Mouse (Mus musculus): Measurements from ENCODE around the gene Cyp2c23. TPM values are rescaled to one million over a fixed set of nuclear protein-coding genes. Genes with fewer than 3 reads are reported as not detected.

Cyp2c23 gene
- total RNA-seq, 1 experiment, result 0.31 TPM

DNA sequence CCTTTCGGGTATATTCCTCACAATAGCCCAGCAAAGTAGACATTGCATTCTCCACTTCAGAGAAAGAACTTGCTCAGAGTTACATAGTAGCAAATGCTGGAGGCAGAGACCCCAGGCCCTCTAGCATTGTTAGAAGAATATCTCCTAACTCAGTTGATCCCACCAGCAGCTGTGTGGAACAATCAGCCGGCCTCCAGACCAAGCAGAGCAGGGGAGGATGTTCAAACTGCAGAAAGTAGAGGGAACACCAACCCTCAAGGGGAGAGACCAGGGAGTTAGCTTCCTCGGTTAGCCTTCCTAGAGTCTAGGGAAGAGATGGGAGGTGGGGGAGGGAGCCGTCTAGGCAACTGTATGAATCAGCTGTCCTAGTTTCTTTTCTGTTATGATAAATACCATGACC, 36.5 kb downstream of the Cyp2c23 start:
- no peak for TF ChIP-seq CHD2 (IDR thresholded peaks at IDR 0.05; ENCODE audit: low read depth, low read length)
- no peak for TF ChIP-seq HCFC1 (IDR thresholded peaks at IDR 0.05; ENCODE audit: borderline replicate concordance, insufficient read depth, low read length)
- TF ChIP-seq ZC3H11A (IDR thresholded peaks at IDR 0.05; ENCODE audit: borderline replicate concordance, low read depth, low read length), result no peak
- no peak for TF ChIP-seq MAFK (IDR thresholded peaks at IDR 0.05; ENCODE audit: insufficient read depth, low read depth, low read length)
- TF ChIP-seq ZNF384 (IDR thresholded peaks at IDR 0.05; ENCODE audit: low read depth, low read length), result no peak
- no peak for DNase-seq (ENCODE audit: low read depth, low spot score)
- Histone ChIP-seq H3K4me1 (ENCODE audit: control insufficient read depth in 2 of 2, insufficient read depth in 2 of 2, low read length in 2 of 2, poor library complexity in 1 of 2) (no peaks in the 10 kb centered on the region), H3K27ac (ENCODE audit: insufficient read depth, low read depth, low read length, poor library complexity, severe bottlenecking) (no peak overlapping the region), H3K9me3 (ENCODE audit: control insufficient read depth, insufficient read depth, low read depth, low read length) (no peaks in the 10 kb centered on the region), H3K9ac (ENCODE audit: insufficient read depth, low read depth, low read length, poor library complexity, severe bottlenecking) (no peak overlapping the region), H3K36me3 (ENCODE audit: control insufficient read depth, insufficient read depth, low read length, poor library complexity, severe bottlenecking) (no peaks in the 10 kb centered on the region), H3K4me3 (ENCODE audit: insufficient read depth in 1 of 2, low read depth in 1 of 2, low read length in 2 of 2, poor library complexity in 1 of 2, severe bottlenecking in 1 of 2) (no peak overlapping the region)
- in situ Hi-C loops (cut with MboI; ENCODE audit: low sequenced_read_pairs in 2 of 2, unreplicated experiment in 2 of 2), result no loop called here

DNA sequence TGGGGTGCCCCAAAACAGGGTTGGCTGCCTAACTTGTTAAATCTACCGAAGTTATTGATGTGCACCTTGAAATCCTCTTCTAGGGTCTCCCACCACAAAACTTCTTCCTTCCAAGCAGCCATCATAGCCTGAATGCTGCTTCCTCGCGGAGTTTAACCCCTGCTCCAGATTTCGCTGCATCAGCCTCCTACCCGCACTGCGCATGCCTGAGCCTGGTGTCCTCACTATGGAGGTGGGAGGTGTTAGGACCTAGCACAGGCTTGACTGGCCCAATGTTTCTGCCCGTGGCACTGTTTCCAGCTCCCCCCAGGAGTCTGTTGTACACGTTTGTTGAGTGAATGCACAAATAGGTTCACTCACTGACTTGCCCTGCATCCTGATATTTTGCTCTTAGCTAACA, 38.6 kb downstream of the Cyp2c23 start:
- H3K9ac ChIP-seq (ENCODE audit: insufficient read depth, low read depth, low read length, poor library complexity, severe bottlenecking), result no peak overlapping the region
- no peaks in the 10 kb centered on the region for H3K4me1 ChIP-seq (ENCODE audit: control insufficient read depth in 2 of 2, insufficient read depth in 2 of 2, low read length in 2 of 2, poor library complexity in 1 of 2)
- TF ChIP-seq MAFK (IDR thresholded peaks at IDR 0.05; ENCODE audit: insufficient read depth, low read depth, low read length) (no peak), ZNF384 (IDR thresholded peaks at IDR 0.05; ENCODE audit: low read depth, low read length) (no peak)
- DNase-seq (ENCODE audit: low read depth, low spot score), result no peak
- H3K4me3 ChIP-seq (ENCODE audit: insufficient read depth in 1 of 2, low read depth in 1 of 2, low read length in 2 of 2, poor library complexity in 1 of 2, severe bottlenecking in 1 of 2), result peak overlapping the region in 1 of 2 experiments; percentile 32; a peak in 2 of 4 replicates
- no peaks in the 10 kb centered on the region for H3K9me3 ChIP-seq (ENCODE audit: control insufficient read depth, insufficient read depth, low read depth, low read length)
- no peaks in the 10 kb centered on the region for H3K36me3 ChIP-seq (ENCODE audit: control insufficient read depth, insufficient read depth, low read length, poor library complexity, severe bottlenecking)
- H3K27ac ChIP-seq (ENCODE audit: insufficient read depth, low read depth, low read length, poor library complexity, severe bottlenecking), result no peak overlapping the region
- in situ Hi-C loops (cut with MboI; ENCODE audit: low sequenced_read_pairs in 2 of 2, unreplicated experiment in 2 of 2), result no loop called here

DNA sequence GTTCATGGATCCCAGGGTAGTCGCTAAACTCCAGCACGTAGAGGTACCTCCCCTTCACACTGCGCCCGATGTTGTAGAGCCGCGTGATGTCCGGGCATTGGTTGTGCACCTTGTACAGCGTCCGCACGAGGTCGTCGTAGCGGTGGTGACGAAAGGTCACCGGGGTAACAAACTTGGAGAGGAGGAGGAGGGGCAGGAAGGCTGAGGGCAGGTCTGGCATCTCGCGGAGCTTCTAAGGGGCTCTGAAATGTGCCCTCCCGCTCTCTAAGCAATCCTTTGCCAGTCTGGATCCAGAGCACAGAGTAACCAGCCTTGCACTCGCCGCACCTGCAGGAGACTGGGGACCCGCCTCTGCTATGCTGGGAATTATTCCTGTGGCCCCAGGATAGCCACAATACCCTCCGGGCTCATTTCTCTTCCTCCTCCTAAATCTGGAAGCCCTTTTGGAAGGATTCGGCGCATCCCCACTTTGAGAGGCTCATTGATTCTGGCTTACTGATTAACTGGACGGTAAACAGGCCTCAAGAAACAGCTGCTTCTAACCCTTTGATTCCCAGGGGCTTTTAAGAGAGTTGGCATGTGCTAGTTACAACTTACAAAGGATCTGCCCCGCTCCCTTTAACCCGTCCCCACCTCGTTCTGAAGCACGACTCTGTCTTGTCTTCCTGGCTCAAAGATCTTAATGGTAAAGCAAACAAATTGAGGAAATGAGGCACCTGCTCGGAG, 42.8 kb downstream of the Cyp2c23 start, which contains the start of gene Cpn1:
Gene Cpn1 (minus strand): TSS at position 488 of the 726 bp plus-strand sequence.
- in situ Hi-C loops (cut with MboI; ENCODE audit: low sequenced_read_pairs in 2 of 2, unreplicated experiment in 2 of 2), result no loop called here
- Histone ChIP-seq H3K36me3 (ENCODE audit: control insufficient read depth, insufficient read depth, low read length, poor library complexity, severe bottlenecking) (no peaks in the 10 kb centered on the region), H3K4me3 (ENCODE audit: insufficient read depth in 1 of 2, low read depth in 1 of 2, low read length in 2 of 2, poor library complexity in 1 of 2, severe bottlenecking in 1 of 2) (peak within 1 kb of the TSS; percentile 23 to 69; a peak in 3 of 4 replicates), H3K27ac (ENCODE audit: insufficient read depth, low read depth, low read length, poor library complexity, severe bottlenecking) (no peak within 1 kb of the TSS), H3K4me1 (ENCODE audit: control insufficient read depth in 2 of 2, insufficient read depth in 2 of 2, low read length in 2 of 2, poor library complexity in 1 of 2) (0 out of 4 replicates have a peak, but pooled peaks cover 0 to 3% of the 10 kb centered on the region in 2 experiments), H3K9me3 (ENCODE audit: control insufficient read depth, insufficient read depth, low read depth, low read length) (no peaks in the 10 kb centered on the region), H3K9ac (ENCODE audit: insufficient read depth, low read depth, low read length, poor library complexity, severe bottlenecking) (no peak within 1 kb of the TSS)
- peak; percentile 42 for DNase-seq (ENCODE audit: low read depth, low spot score)
- peak; percentile 27; the same call in 1 of the 2 replicates for TF ChIP-seq HCFC1 (IDR thresholded peaks at IDR 0.05; ENCODE audit: borderline replicate concordance, insufficient read depth, low read length)
- TF ChIP-seq MAFK (IDR thresholded peaks at IDR 0.05; ENCODE audit: insufficient read depth, low read depth, low read length), result no peak

DNA sequence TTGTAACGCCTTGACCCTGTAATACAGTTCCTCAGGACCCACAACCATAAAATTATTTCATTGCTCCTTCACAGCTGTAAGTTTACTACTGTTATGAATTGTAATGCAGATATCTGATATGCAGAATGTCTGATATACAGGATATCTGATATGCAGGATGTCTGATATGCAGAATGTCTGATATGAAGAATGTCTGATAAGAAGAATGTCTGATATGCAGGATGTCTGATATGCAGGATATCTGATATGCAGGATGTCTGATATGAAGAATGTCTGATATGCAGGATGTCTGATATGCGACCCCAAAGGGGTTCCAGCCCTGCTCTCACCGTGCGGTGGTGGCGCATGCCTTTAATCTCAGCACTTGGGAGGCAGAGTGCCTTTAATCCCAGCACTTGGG, 47.0 kb downstream of the Cyp2c23 start:
- TF ChIP-seq MAFK (IDR thresholded peaks at IDR 0.05; ENCODE audit: insufficient read depth, low read depth, low read length), result no peak
- no peak for TF ChIP-seq ZNF384 (IDR thresholded peaks at IDR 0.05; ENCODE audit: low read depth, low read length)
- no peak for TF ChIP-seq ZC3H11A (IDR thresholded peaks at IDR 0.05; ENCODE audit: borderline replicate concordance, low read depth, low read length)
- TF ChIP-seq HCFC1 (IDR thresholded peaks at IDR 0.05; ENCODE audit: borderline replicate concordance, insufficient read depth, low read length), result no peak
- TF ChIP-seq CHD2 (IDR thresholded peaks at IDR 0.05; ENCODE audit: low read depth, low read length), result no peak
- Histone ChIP-seq H3K27ac (ENCODE audit: insufficient read depth, low read depth, low read length, poor library complexity, severe bottlenecking) (no peak overlapping the region), H3K9ac (ENCODE audit: insufficient read depth, low read depth, low read length, poor library complexity, severe bottlenecking) (no peak overlapping the region), H3K4me1 (ENCODE audit: control insufficient read depth in 2 of 2, insufficient read depth in 2 of 2, low read length in 2 of 2, poor library complexity in 1 of 2) (peaks cover under 1 to 3% of the 10 kb centered on the region in 2 experiments; a peak in 1 of 4 replicates), H3K9me3 (ENCODE audit: control insufficient read depth, insufficient read depth, low read depth, low read length) (no peaks in the 10 kb centered on the region), H3K36me3 (ENCODE audit: control insufficient read depth, insufficient read depth, low read length, poor library complexity, severe bottlenecking) (no peaks in the 10 kb centered on the region), H3K4me3 (ENCODE audit: insufficient read depth in 1 of 2, low read depth in 1 of 2, low read length in 2 of 2, poor library complexity in 1 of 2, severe bottlenecking in 1 of 2) (no peak overlapping the region)
- no peak for DNase-seq (ENCODE audit: low read depth, low spot score)
- in situ Hi-C loops (cut with MboI; ENCODE audit: low sequenced_read_pairs in 2 of 2, unreplicated experiment in 2 of 2), result no loop called here
